Mouse (Mus musculus) frontal cortex, adult 2 months (tissue): ENCODE data around the gene Iffo2. TPM values are rescaled to one million over a fixed set of nuclear protein-coding genes. Genes with fewer than 3 reads are reported as not detected.
"Not testable (repeated sequence)": the region's sequence is repeated elsewhere in the genome, so short reads cannot be mapped to it uniquely, and the experiment has no call there.

ENCODE experiments used
- DNase-seq, 2 experiments: peaks; one replicate each; pipeline ENCODE4 v3.0.0; 2022; ENCODE audit warnings: low spot score in 1 of 2; ENCODE audit errors: extremely low spot score in 1 of 2
- polyA plus RNA-seq: library from polyadenylated mRNA; depleted of rRNA; stranded (reverse); fragments of >200 nt; gene quantifications from 2 replicates; pipeline ENCODE4 v1.2.3, GENCODE M21; 2012; rRNA removed

Gene Iffo2
- 10.1 TPM in 2 replicates for polyA plus RNA-seq

GRCm38 (mm10) chr4:139530248-139530647 is at the start of gene Iffo2:
Iffo2 (plus strand) TSS chr4:139530548.
- DNase-seq, result not testable (repeated sequence)

- no peak for DNase-seq
Measured at GRCm38 (mm10) chr4:139481400-139481799, 48.9 kb upstream of the Iffo2 start.

GRCm38 (mm10) chr4:139483461-139484105 is 46.8 kb upstream of the Iffo2 start:
- DNase-seq, result no peak

DNA sequence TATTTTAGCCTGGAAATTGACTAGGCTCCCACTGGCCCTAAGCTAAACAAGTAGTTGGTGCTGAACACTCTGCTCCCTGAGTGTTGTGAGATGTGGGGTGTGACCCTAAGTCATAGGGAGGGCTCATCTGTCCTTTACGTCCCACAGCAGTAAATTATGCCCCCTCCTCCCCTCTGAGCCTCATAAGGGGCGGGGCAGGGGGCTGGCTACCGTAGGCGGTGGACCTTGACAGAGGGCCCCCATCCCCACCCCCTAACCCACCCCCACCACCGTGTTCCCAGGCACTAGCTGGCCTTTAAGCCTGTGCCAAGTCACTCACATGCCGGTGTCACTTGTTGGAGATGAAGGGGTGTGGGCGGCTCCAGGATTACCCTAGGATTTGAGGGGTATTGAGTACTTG is 45.9 kb upstream of the Iffo2 start:
- DNase-seq, result no peak

DNA sequence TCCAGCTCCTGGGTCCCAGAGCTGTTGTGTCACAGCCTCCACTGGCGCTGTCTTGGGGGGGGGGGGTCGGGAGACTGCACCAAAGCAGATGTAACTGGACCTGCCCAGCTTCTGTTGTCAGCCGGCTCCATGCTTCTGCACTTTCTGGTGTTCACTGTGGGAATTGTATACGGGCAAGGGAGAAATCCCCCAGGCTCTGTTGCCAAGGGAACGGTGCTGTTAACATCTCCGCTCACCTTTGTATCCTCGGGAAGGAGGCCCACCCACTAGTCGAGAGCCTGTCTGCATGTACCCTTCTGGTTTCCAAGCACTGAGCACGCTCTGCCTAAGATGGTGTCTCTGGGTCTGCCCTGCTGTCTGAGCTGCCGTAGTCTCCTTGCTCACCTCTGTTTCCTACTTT is 43.3 kb upstream of the Iffo2 start:
- no peak for DNase-seq

DNA sequence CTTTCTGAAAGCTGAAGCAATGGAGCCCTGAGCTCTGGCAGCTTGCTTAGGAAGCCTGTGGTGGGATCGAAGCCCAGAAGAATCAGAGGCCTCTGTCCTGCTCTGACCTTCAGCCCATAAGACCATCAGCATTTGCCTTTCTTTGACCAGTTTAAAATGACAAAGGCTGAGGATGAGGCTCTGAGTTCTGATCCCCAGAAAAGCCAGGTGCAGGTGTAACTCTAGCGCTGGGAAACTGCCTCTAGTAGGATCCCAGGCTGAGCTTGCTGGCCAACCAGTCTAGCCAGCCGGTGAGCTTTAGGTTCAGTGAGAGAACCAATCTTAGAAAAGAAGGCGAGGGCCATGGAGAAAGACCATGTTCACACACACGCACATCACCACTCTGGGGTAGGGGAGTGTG is 42.0 kb upstream of the Iffo2 start:
- DNase-seq, result no peak

DNA sequence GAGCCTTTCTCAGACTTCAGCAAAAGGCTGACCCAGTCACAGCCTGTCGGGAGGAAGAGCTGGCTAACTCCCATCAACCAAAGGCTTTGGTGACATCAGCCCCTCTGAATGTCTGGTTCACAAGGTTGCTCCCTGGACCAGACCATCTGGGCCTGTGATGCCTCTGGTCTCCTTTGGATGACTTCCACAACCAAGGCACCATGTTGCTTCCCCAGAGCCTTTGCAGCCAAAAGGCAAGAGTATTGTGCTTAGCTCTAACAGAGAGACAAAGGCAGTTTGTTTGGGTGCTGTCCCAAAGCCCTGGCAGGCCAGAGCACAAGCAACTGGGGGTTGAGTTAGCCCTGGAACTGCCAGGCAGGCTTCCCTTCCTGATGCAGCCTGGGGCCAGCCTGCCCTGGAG is 40.4 kb upstream of the Iffo2 start:
- DNase-seq, result peak in 1 of 2 experiments; percentile 58

DNA sequence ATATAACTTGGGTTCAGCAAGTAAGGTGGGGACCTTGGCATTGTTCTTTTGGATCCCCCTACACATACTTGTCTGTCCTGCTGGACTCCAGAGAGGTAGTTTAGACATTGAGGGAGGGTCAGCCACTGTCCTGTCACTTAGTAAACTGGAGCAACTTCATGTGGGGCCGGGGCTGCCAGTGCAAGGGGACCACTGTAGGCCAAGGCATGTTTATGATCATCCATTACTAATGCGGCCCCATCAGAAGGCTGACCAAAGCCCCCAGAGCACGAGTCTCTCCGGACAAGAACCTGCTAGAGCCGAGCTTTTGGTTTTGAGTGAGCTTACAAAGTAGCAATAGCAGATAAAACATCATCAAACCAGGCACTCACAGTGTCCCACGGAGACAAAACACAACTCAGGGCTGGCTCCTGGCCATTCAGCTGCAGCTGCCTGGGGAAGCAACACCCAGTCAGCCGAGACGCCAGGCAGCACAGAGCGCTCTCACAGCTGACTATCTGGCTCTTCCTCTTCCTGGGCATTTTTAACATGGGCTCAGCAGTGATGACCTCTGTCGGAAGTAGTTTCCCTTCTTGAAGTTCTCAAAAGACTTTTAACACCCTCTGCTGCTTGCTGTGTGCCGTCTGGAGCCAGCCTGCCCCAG is 39.8 kb upstream of the Iffo2 start:
- peak in 1 of 2 experiments; percentile 63 for DNase-seq

DNA sequence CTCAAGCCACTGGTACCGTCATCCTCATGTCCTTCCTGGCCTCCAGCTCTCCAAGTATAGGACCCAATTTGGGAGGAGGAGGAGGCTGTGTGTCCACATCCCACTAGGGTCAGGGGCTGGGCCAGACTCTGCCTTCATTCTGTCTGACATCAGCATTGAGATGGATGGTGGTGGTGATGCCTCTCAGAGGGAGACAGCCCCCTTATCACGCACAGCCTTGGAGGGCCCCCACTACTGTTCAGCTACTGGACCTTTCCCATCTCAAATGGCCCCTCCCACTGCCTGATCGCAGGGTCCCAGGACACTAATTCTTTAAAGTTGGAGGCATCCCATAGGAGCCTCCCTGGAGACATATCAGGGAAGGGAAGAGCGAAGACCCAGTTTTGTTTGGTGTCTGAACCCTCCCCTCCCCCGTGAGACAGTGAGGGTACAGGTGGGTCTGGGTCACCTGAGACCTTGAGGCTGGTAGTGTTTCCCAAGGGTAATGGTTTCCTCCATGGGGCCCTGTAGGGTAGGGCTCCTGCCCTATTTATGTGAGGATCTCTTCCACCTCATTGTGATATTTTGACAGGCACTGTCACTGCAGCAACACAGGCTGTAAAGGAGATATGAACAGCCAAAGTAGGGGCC is 38.7 kb upstream of the Iffo2 start:
- no peak for DNase-seq

GRCm38 (mm10) chr4:139492258-139492833 is 38.0 kb upstream of the Iffo2 start:
- no peak for DNase-seq

GRCm38 (mm10) chr4:139493227-139494025 is 36.9 kb upstream of the Iffo2 start:
- DNase-seq, result no peak

GRCm38 (mm10) chr4:139500814-139501213 is 29.5 kb upstream of the Iffo2 start:
- DNase-seq, result no peak

GRCm38 (mm10) chr4:139501702-139502101 is 28.6 kb upstream of the Iffo2 start:
- no peak for DNase-seq

- DNase-seq, result no peak
Measured at GRCm38 (mm10) chr4:139503919-139504318, 26.4 kb upstream of the Iffo2 start.

DNA sequence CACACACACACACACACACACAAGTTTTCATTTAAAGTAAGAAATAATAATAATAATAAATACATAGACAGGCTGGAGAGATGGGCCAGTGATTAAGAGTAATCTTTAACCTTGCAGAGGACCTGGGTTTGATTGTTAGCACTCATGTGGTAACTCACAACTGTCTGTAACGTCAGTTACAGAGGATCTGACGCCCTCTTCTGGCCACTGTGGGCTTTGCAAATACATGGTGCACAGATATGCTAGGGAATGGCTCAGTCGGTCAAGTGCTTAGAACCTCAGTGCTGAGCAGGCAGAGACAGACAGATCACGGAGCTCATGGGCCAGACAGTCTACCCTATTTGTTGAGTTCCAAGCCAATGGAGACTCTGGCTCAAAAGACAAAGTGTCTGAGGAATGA is 24.6 kb upstream of the Iffo2 start:
- DNase-seq, result no peak

DNA sequence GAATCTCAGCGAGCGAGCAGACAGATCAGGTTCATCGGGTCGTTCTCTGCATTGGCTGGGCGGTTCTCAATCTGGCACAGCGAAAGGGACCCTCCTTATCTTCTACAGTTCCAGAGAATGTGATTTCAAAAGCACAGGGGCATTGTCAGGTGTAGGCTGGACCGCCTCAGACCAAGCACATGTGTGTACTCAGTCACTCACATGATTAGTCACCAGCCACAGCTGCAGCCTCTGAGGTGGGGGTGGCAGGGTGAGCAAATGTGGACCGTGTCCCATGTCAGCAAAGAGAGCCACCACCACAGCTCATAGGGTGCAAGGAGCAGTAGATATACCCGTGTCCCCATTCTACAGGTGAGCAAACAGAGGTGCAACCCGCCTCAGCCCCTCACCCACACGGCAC is 23.6 kb upstream of the Iffo2 start:
- no peak for DNase-seq

DNA sequence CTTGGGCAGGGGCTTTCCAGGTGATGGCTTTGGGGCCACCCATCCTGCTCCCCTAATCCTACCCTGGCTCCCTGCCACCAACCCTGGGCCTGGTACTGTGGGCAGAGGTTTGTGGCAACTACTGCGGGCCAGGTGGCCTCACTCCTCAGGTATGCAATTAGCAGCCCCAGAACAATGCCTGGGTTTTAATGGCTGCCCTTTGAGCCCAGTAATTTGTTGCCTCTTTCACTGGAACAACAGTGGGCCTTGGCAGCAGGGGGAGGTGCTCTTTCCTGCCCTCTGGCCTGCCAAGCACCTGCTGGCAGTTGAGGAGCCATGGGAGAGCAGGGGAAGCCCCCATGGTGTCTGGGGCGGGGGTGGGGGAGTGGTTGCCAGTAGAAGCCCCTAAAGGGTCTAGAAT is 21.3 kb upstream of the Iffo2 start:
- DNase-seq, result no peak

DNA sequence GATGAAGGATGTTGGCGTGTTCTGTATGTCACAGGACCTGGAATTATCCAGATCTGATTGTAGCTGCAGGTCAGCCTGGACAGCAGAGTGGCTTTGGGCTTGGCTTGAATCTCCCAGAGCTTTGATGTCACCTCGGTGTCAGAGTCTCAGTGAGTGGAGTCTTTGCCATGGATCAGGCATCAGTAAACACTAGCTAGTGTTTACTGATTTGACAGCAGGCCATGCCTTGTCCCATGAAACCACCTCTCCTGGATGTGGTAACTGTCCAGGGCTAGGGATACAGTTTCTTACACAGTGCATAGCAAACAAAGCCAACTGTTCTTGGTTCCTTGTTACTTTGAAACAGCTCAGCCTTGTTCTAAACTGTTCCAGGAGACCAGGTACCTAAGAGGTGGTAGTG is 18.8 kb upstream of the Iffo2 start:
- no peak for DNase-seq

DNA sequence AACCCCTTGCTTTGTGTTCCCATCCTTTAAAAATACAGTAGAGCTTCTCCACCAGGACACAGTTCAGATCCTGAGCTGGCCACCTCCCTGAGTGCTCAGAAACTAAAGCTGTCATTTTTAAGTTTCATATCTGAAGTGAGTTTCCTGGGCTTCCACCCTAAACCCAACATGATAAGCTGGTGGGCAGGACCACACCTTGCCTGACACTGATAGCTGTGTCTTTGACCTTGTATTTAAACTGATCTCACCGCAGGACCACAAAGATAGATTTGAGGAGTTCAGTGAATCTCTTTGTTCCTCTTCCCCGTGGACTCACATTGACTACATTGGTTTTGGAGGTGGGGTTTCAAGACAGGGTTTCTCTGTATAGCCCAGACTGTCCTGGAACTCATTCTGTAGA is 17.4 kb upstream of the Iffo2 start:
- no peak for DNase-seq

DNA sequence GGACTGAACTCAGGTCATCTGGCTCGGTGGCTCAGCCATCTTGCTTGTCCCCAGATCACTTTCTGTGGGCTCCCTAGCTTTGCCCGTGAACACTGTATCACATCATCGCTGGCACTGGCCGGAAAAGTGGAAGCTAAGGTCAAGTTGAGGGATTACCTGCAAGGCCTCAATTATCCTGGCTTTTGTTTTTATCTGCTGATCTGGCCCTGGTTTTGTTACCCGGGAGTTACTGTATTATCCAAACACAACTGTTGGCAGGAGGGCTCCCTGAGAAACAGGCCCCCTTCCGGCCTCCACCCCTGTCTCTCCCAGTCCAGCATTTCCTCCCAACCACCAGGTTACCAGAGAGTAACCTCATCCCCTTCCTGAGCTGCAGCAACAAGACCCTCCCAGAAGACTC is 11.1 kb upstream of the Iffo2 start:
- no peak for DNase-seq

GRCm38 (mm10) chr4:139521926-139522325 is 8.4 kb upstream of the Iffo2 start:
- DNase-seq, result no peak
